ENCODE assay signal across 13 mouse cellular contexts in genomic region chr7:34714848-34715460, GRCm38 (mm10). TPM values are rescaled to one million over a fixed set of nuclear protein-coding genes. Genes with fewer than 3 reads are reported as not detected.
A peak's percentile ranks its signal among the peaks of the same experiment; 100 is the strongest.
DNase-seq lines count a peak whose midpoint lies in the region; ATAC-seq and TF ChIP-seq lines count a peak whose summit lies in the region.
"Had no signal": no experiment of that assay in that cellular context is flagged by ENCODE, and none has a peak within 500 bp of the region (broad histone marks: within the 10 kb centered on the region; RNA-seq: fewer than 3 reads in every experiment).

No protein-coding gene starts in this region.

- no peak overlapping the region for H3K9ac ChIP-seq in neural tube, embryonic 13.5 days
- no peak overlapping the region for H3K9ac ChIP-seq in neural tube, embryonic 15.5 days (replicated peaks)
- H3K9ac ChIP-seq in kidney, embryonic 16.5 days (replicated peaks; ENCODE audit: low read length) = no peak overlapping the region
- no peak overlapping the region for H3K9ac ChIP-seq in stomach, embryonic 15.5 days
- no peak overlapping the region for H3K9ac ChIP-seq in lung, postnatal 0 days (replicated peaks; ENCODE audit: low read depth)
- H3K9ac ChIP-seq: liver, embryonic 15.5 days had no signal

- no peak overlapping the region for H3K4me3 ChIP-seq in neural tube, embryonic 13.5 days
- no peak overlapping the region for H3K4me3 ChIP-seq in neural tube, embryonic 15.5 days (replicated peaks)
- no peak overlapping the region for H3K4me3 ChIP-seq in kidney, embryonic 16.5 days (ENCODE audit: low read length)
- H3K4me3 ChIP-seq in stomach, embryonic 15.5 days (replicated peaks) = no peak overlapping the region
- no peak overlapping the region for H3K4me3 ChIP-seq in lung, postnatal 0 days (ENCODE audit: low read depth, low read length)
- H3K4me3 ChIP-seq: layer of hippocampus, adult 2 months; liver, embryonic 15.5 days; megakaryocyte, embryonic 14.5 days had no signal

- peaks cover 38% of the 10 kb centered on the region for H3K4me1 ChIP-seq in neural tube, embryonic 13.5 days (replicated peaks)
- H3K4me1 ChIP-seq in neural tube, embryonic 15.5 days = peaks cover 25% of the 10 kb centered on the region
- peaks cover 22% of the 10 kb centered on the region for H3K4me1 ChIP-seq in kidney, embryonic 16.5 days (ENCODE audit: insufficient read depth, low read length)
- 0 out of 2 replicates have a peak, but pooled peaks cover 13% of the 10 kb centered on the region for H3K4me1 ChIP-seq in stomach, embryonic 15.5 days
- H3K4me1 ChIP-seq in lung, postnatal 0 days (ENCODE audit: insufficient read depth, low read depth, low read length) = peaks cover 3% of the 10 kb centered on the region; the same call in 1 of the 2 replicates
- H3K4me1 ChIP-seq: liver, embryonic 15.5 days; megakaryocyte, embryonic 14.5 days had no signal

- no peaks in the 10 kb centered on the region for H3K36me3 ChIP-seq in neural tube, embryonic 13.5 days
- H3K36me3 ChIP-seq in neural tube, embryonic 15.5 days = no peaks in the 10 kb centered on the region
- H3K36me3 ChIP-seq in kidney, embryonic 16.5 days (ENCODE audit: insufficient read depth, low read length) = no peaks in the 10 kb centered on the region
- no peaks in the 10 kb centered on the region for H3K36me3 ChIP-seq in stomach, embryonic 15.5 days
- H3K36me3 ChIP-seq in lung, postnatal 0 days (ENCODE audit: insufficient read depth, low read length) = no peaks in the 10 kb centered on the region
- H3K36me3 ChIP-seq: liver, embryonic 15.5 days had no signal

- TF ChIP-seq EP300 in lung, postnatal 0 days (IDR thresholded peaks at IDR 0.05) = no peak

- DNase-seq in fibroblast of lung, adult 2 months (ENCODE audit: low read depth) = peak; percentile 28
- no peak for DNase-seq in lung, postnatal 0 days (ENCODE audit: low spot score)
- DNase-seq in layer of hippocampus, adult 9-11 months = no peak
- DNase-seq: gastrocnemius, postnatal 10 days had no signal

- H3K4me2 ChIP-seq in neural tube, embryonic 13.5 days = no peak overlapping the region
- H3K4me2 ChIP-seq in neural tube, embryonic 15.5 days = no peak overlapping the region
- H3K4me2 ChIP-seq in kidney, embryonic 16.5 days (replicated peaks; ENCODE audit: low read depth, low read length) = no peak overlapping the region
- H3K4me2 ChIP-seq in stomach, embryonic 15.5 days = no peak overlapping the region
- H3K4me2 ChIP-seq in lung, postnatal 0 days (replicated peaks; ENCODE audit: low read depth, low read length) = no peak overlapping the region
- H3K4me2 ChIP-seq: liver, embryonic 15.5 days had no signal

- no peaks in the 10 kb centered on the region; the same call in 1 of the 2 replicates for H3K27me3 ChIP-seq in neural tube, embryonic 13.5 days
- no peaks in the 10 kb centered on the region for H3K27me3 ChIP-seq in neural tube, embryonic 15.5 days (replicated peaks)
- H3K27me3 ChIP-seq in kidney, embryonic 16.5 days (ENCODE audit: insufficient read depth, low read length) = 0 out of 2 replicates have a peak, but pooled peaks cover 3% of the 10 kb centered on the region
- no peaks in the 10 kb centered on the region for H3K27me3 ChIP-seq in stomach, embryonic 15.5 days (replicated peaks)
- H3K27me3 ChIP-seq in lung, postnatal 0 days (replicated peaks; ENCODE audit: insufficient read depth, low read length) = no peaks in the 10 kb centered on the region; the same call in 1 of the 2 replicates

- no peaks in the 10 kb centered on the region for H3K9me3 ChIP-seq in neural tube, embryonic 13.5 days
- no peaks in the 10 kb centered on the region for H3K9me3 ChIP-seq in neural tube, embryonic 15.5 days (replicated peaks)
- no peaks in the 10 kb centered on the region for H3K9me3 ChIP-seq in kidney, embryonic 16.5 days (ENCODE audit: low read length)
- H3K9me3 ChIP-seq in stomach, embryonic 15.5 days = no peaks in the 10 kb centered on the region
- no peaks in the 10 kb centered on the region for H3K9me3 ChIP-seq in lung, postnatal 0 days (ENCODE audit: low read length)
- H3K9me3 ChIP-seq: liver, embryonic 15.5 days; megakaryocyte, embryonic 14.5 days had no signal

- 51% methylated on average over 11 of the region's 11 CpGs for WGBS in neural tube, embryonic 13.5 days
- WGBS in neural tube, embryonic 15.5 days = 47% methylated on average over 11 of the region's 11 CpGs
- WGBS in kidney, embryonic 16.5 days = 34% methylated on average over 11 of the region's 11 CpGs
- 41% methylated on average over 11 of the region's 11 CpGs for WGBS in stomach, embryonic 15.5 days
- 50% methylated on average over 11 of the region's 11 CpGs for WGBS in lung, postnatal 0 days

- peak overlapping the region; percentile 65 for H3K27ac ChIP-seq in neural tube, embryonic 13.5 days (replicated peaks)
- H3K27ac ChIP-seq in neural tube, embryonic 15.5 days (replicated peaks) = no peak overlapping the region
- peak overlapping the region; percentile 66 for H3K27ac ChIP-seq in kidney, embryonic 16.5 days (ENCODE audit: low read length)
- H3K27ac ChIP-seq in stomach, embryonic 15.5 days = no peak overlapping the region; the same call in 1 of the 2 replicates
- H3K27ac ChIP-seq in lung, postnatal 0 days (ENCODE audit: low read length) = no peak overlapping the region
- H3K27ac ChIP-seq: layer of hippocampus, adult 2 months; liver, embryonic 15.5 days had no signal

- no peak for TF ChIP-seq CTCF in lung, postnatal 0 days (IDR thresholded peaks at IDR 0.05)

- ATAC-seq in neural tube, embryonic 13.5 days (ENCODE audit: low read depth) = no peak
- ATAC-seq in neural tube, embryonic 15.5 days (ENCODE audit: low FRiP score) = no peak
- ATAC-seq in kidney, embryonic 16.5 days (ENCODE audit: low FRiP score, low TSS enrichment) = peak; percentile 87
- peak; percentile 59; the same call in 1 of the 2 replicates for ATAC-seq in stomach, embryonic 15.5 days (ENCODE audit: insufficient read depth, low FRiP score, low read depth)
- ATAC-seq in lung, postnatal 0 days = no peak
- no peak for ATAC-seq in megakaryocyte progenitor cell, adult 5-6 weeks (replicated peaks; ENCODE audit: poor library complexity)

RNA-seq across cellular contexts. Expression of gene Kctd15, which starts 58.4 kb away (rescaled TPM):
- polyA plus RNA-seq in neural tube, embryonic 13.5 days (2015; fragmentation: Nextera tagmentation; extraction: Ambion mirVana) = 38.3 and 39.6 TPM in 2 replicates
- polyA plus RNA-seq in neural tube, embryonic 15.5 days (2015; fragmentation: Nextera tagmentation; extraction: Ambion mirVana) = 26.0 and 26.9 TPM in 2 replicates
- polyA plus RNA-seq in kidney, embryonic 16.5 days (2015; fragmentation: Nextera tagmentation; extraction: Ambion mirVana) = 41.6 and 41.9 TPM in 2 replicates
- 19.2 and 20.3 TPM in 2 replicates for polyA plus RNA-seq in stomach, embryonic 15.5 days (2015; fragmentation: Nextera tagmentation; extraction: Ambion mirVana)
- 5.9 and 7.4 TPM in 2 replicates for polyA plus RNA-seq in lung, postnatal 0 days (2015; fragmentation: Nextera tagmentation; extraction: Ambion mirVana)
- 0.22 TPM in 1 of 2 replicates, not detected in the other for total RNA-seq in megakaryocyte progenitor cell, adult 5-6 weeks (2015)
- not detected in 2 replicates for total RNA-seq in megakaryocyte progenitor cell, adult 5-6 weeks (2017)
- total RNA-seq: neutrophil, adult 5-6 weeks had no signal

Comparison
In these comparisons a context has a peak if more than half of its experiments do, and no peak if none do; other contexts are left out.
1. H3K27ac ChIP-seq: peak in neural tube, embryonic 13.5 days (single experiment) and kidney, embryonic 16.5 days (single experiment); none in neural tube, embryonic 15.5 days (single experiment), stomach, embryonic 15.5 days (single experiment) and lung, postnatal 0 days (single experiment).
2. ATAC-seq: peak in kidney, embryonic 16.5 days (single experiment) and stomach, embryonic 15.5 days (single experiment); none in neural tube, embryonic 13.5 days (single experiment), neural tube, embryonic 15.5 days (single experiment), lung, postnatal 0 days (single experiment) and megakaryocyte progenitor cell, adult 5-6 weeks (single experiment).